Comparison of ENCODE assay signal across 9 mouse cellular contexts in the genomic region with DNA sequence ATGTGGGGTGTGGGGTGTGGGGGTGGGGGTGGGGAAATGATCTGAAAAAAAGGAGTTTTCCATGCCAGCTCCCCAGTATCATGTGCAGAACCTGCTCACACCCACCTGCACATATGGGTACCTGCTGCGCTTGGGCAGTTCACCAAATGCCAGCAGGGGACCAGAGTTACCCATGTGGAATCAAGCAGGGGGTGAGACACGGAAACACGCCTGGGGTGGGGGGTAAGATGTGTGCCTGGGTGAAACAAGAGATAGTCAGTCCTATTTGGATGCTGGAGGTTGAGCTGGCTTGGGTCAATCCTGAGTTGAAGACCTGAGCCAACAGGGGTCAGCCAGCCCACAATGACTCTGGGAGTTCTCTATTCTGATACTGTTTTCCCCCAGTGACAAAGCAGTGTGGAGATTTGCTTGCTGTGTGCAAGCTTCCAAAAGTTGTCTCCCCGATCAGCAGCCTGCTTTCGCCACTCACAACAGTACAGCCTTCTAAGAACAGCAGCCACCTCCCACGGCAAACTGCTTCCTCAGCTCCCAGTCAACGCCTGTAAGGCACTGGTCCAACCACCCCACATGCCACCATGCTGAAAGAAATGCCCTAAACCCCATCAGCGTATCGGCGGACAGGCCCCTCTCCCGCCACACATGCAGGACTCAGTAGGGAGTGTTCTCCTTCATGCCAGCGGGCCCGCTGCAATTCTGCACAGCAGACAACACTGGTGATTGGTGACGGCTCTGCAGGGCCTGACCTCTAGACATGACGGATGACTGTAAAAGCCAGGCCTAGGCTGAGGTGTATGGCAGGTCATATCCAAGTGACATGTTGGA. TPM values are rescaled to one million over a fixed set of nuclear protein-coding genes. Genes with fewer than 3 reads are reported as not detected.
DNase-seq lines count a peak whose midpoint lies in the region; ATAC-seq and TF ChIP-seq lines count a peak whose summit lies in the region.
"Had no signal": no experiment of that assay in that cellular context is flagged by ENCODE, and none has a peak within 500 bp of the region (broad histone marks: within the 10 kb centered on the region; RNA-seq: fewer than 3 reads in every experiment).

No protein-coding gene starts in this region.

- TF ChIP-seq CTCF in ES-Bruce4 (IDR thresholded peaks at IDR 0.05; ENCODE audit: low read depth, low read length): no peak

- H3K4me2 ChIP-seq in heart, embryonic 15.5 days: no peak overlapping the region
- H3K4me2 ChIP-seq in embryonic facial prominence, embryonic 12.5 days (replicated peaks): no peak overlapping the region
- H3K4me2 ChIP-seq in midbrain, embryonic 12.5 days (replicated peaks): no peak overlapping the region
- no peak overlapping the region for H3K4me2 ChIP-seq in intestine, embryonic 15.5 days (replicated peaks)

- no peak for TF ChIP-seq EP300 in ES-Bruce4 (IDR thresholded peaks at IDR 0.05; ENCODE audit: insufficient read depth, low read depth, low read length)

- H3K36me3 ChIP-seq in heart, embryonic 15.5 days: no peaks in the 10 kb centered on the region
- no peaks in the 10 kb centered on the region for H3K36me3 ChIP-seq in ES-Bruce4 (ENCODE audit: control insufficient read depth, insufficient read depth, low read length, poor library complexity, severe bottlenecking)
- H3K36me3 ChIP-seq in embryonic facial prominence, embryonic 12.5 days: no peaks in the 10 kb centered on the region
- H3K36me3 ChIP-seq in midbrain, embryonic 12.5 days: no peaks in the 10 kb centered on the region
- H3K36me3 ChIP-seq in intestine, embryonic 15.5 days: no peaks in the 10 kb centered on the region

- peaks cover 94% of the 10 kb centered on the region for H3K4me1 ChIP-seq in heart, embryonic 15.5 days (replicated peaks)
- H3K4me1 ChIP-seq in ES-Bruce4 (ENCODE audit: control insufficient read depth, insufficient read depth, low read length): peaks cover 23% of the 10 kb centered on the region
- H3K4me1 ChIP-seq in embryonic facial prominence, embryonic 12.5 days: peaks cover 60% of the 10 kb centered on the region
- H3K4me1 ChIP-seq in midbrain, embryonic 12.5 days: peaks cover 35% of the 10 kb centered on the region
- H3K4me1 ChIP-seq in intestine, embryonic 15.5 days (replicated peaks): peaks cover 25% of the 10 kb centered on the region

- peak overlapping the region; percentile 2; the same call in 1 of the 2 replicates for H3K9ac ChIP-seq in heart, embryonic 15.5 days
- H3K9ac ChIP-seq in ES-Bruce4 (ENCODE audit: low read depth, poor library complexity, severe bottlenecking): no peak overlapping the region
- H3K9ac ChIP-seq in embryonic facial prominence, embryonic 12.5 days: peak overlapping the region; percentile 32; the same call in 1 of the 2 replicates
- no peak overlapping the region for H3K9ac ChIP-seq in midbrain, embryonic 12.5 days (replicated peaks)
- H3K9ac ChIP-seq in intestine, embryonic 15.5 days: no peak overlapping the region

- WGBS in heart, embryonic 15.5 days: 52% methylated on average over 15 of the region's 15 CpGs
- WGBS in embryonic facial prominence, embryonic 12.5 days: 66% methylated on average over 15 of the region's 15 CpGs
- WGBS in midbrain, embryonic 12.5 days: 51% methylated on average over 15 of the region's 15 CpGs
- WGBS in intestine, embryonic 15.5 days: 68% methylated on average over 15 of the region's 15 CpGs

- no peak for TF ChIP-seq POLR2A in ES-Bruce4 (IDR thresholded peaks at IDR 0.05; ENCODE audit: insufficient read depth, low read length)

- H3K27ac ChIP-seq in heart, embryonic 15.5 days: peak overlapping the region; percentile 23
- H3K27ac ChIP-seq in ES-Bruce4 (ENCODE audit: insufficient read depth, low read length): no peak overlapping the region
- H3K27ac ChIP-seq in embryonic facial prominence, embryonic 12.5 days: no peak overlapping the region
- H3K27ac ChIP-seq in midbrain, embryonic 12.5 days (replicated peaks): peak overlapping the region; percentile 39; the same call in 1 of the 2 replicates
- H3K27ac ChIP-seq in intestine, embryonic 15.5 days: no peak overlapping the region

- no peaks in the 10 kb centered on the region for H3K9me3 ChIP-seq in heart, embryonic 15.5 days (replicated peaks)
- H3K9me3 ChIP-seq in ES-Bruce4 (replicated peaks; ENCODE audit: control insufficient read depth, insufficient read depth, low read length, poor library complexity, severe bottlenecking): no peaks in the 10 kb centered on the region
- no peaks in the 10 kb centered on the region for H3K9me3 ChIP-seq in embryonic facial prominence, embryonic 12.5 days
- no peaks in the 10 kb centered on the region for H3K9me3 ChIP-seq in midbrain, embryonic 12.5 days
- no peaks in the 10 kb centered on the region for H3K9me3 ChIP-seq in intestine, embryonic 15.5 days

- DNase-seq in heart, adult 8-10 months (ENCODE audit: low spot score): no peak
- DNase-seq in lung, adult 18-20 months: no peak
- no peak for DNase-seq in thymus, postnatal 25 days
- DNase-seq: lung, postnatal 36 days had no signal

- no peak overlapping the region for H3K4me3 ChIP-seq in heart, embryonic 15.5 days
- 0 out of 2 replicates have a peak overlapping the region, but pooled peaks have one; percentile 1 for H3K4me3 ChIP-seq in ES-Bruce4 (ENCODE audit: low read depth, low read length)
- H3K4me3 ChIP-seq in embryonic facial prominence, embryonic 12.5 days: no peak overlapping the region
- no peak overlapping the region for H3K4me3 ChIP-seq in midbrain, embryonic 12.5 days
- no peak overlapping the region for H3K4me3 ChIP-seq in intestine, embryonic 15.5 days (replicated peaks)

- no peaks in the 10 kb centered on the region for H3K27me3 ChIP-seq in heart, embryonic 15.5 days
- H3K27me3 ChIP-seq in ES-Bruce4 (ENCODE audit: control insufficient read depth, insufficient read depth, low read length, poor library complexity, severe bottlenecking): no peaks in the 10 kb centered on the region
- H3K27me3 ChIP-seq in embryonic facial prominence, embryonic 12.5 days: no peaks in the 10 kb centered on the region
- no peaks in the 10 kb centered on the region; the same call in 1 of the 2 replicates for H3K27me3 ChIP-seq in midbrain, embryonic 12.5 days
- H3K27me3 ChIP-seq in intestine, embryonic 15.5 days (replicated peaks): no peaks in the 10 kb centered on the region

- no peak for ATAC-seq in heart, embryonic 15.5 days (replicated peaks; ENCODE audit: insufficient number of reproducible peaks, insufficient read depth, low FRiP score, low read depth)
- ATAC-seq in embryonic facial prominence, embryonic 12.5 days (ENCODE audit: insufficient number of reproducible peaks, insufficient read depth, low FRiP score, low TSS enrichment): no peak
- peak; percentile 25; the same call in 1 of the 2 replicates for ATAC-seq in midbrain, embryonic 12.5 days (ENCODE audit: low FRiP score, low read depth)
- ATAC-seq in intestine, embryonic 15.5 days: no peak

RNA-seq across cellular contexts. Expression of a gene that starts 41.0 kb away (rescaled TPM):
- polyA plus RNA-seq in heart, embryonic 15.5 days (2015; fragmentation: Nextera tagmentation; extraction: Ambion mirVana): 14.7 and 19.8 TPM in 2 replicates
- total RNA-seq in heart, adult 8-10 months (2022): 10 to 100 TPM; 56.5 to 72.3 (median 68.6) TPM
- polyA plus RNA-seq in ES-Bruce4 (2011; ENCODE audit: insufficient read depth, insufficient read length, low read depth, missing spikeins): 22.9 and 24.6 TPM in 2 replicates
- polyA plus RNA-seq in embryonic facial prominence, embryonic 12.5 days (2016; fragmentation: Nextera tagmentation; extraction: Ambion mirVana): 6.8 and 7.1 TPM in 2 replicates
- polyA plus RNA-seq in midbrain, embryonic 12.5 days (2016; fragmentation: Nextera tagmentation; extraction: Ambion mirVana): 4.9 and 6.6 TPM in 2 replicates
- 6.2 and 7.0 TPM in 2 replicates for polyA plus RNA-seq in intestine, embryonic 15.5 days (2015; fragmentation: Nextera tagmentation; extraction: Ambion mirVana)

Comparison
In these comparisons a context has a peak if more than half of its experiments do, and no peak if none do; other contexts are left out.
1. H3K27ac ChIP-seq: peak in heart, embryonic 15.5 days (single experiment) and midbrain, embryonic 12.5 days (single experiment); none in ES-Bruce4 (single experiment), embryonic facial prominence, embryonic 12.5 days (single experiment) and intestine, embryonic 15.5 days (single experiment).
2. H3K9ac ChIP-seq: peak in heart, embryonic 15.5 days (single experiment) and embryonic facial prominence, embryonic 12.5 days (single experiment); none in ES-Bruce4 (single experiment), midbrain, embryonic 12.5 days (single experiment) and intestine, embryonic 15.5 days (single experiment).